Mouse (Mus musculus) cerebral cortex, adult 2 months (tissue): Measurements from ENCODE around the gene Olfr1359.

Experiments used
- WGBS: fragments of 180-500 bp; shearing (Covaris S2); methylation state at CpG from one replicate; pipeline ENCODE4 v1.1.7; 2018; 5-methylcytosine and 5-hydroxymethylcytosine counted together

Gene Olfr1359

DNA sequence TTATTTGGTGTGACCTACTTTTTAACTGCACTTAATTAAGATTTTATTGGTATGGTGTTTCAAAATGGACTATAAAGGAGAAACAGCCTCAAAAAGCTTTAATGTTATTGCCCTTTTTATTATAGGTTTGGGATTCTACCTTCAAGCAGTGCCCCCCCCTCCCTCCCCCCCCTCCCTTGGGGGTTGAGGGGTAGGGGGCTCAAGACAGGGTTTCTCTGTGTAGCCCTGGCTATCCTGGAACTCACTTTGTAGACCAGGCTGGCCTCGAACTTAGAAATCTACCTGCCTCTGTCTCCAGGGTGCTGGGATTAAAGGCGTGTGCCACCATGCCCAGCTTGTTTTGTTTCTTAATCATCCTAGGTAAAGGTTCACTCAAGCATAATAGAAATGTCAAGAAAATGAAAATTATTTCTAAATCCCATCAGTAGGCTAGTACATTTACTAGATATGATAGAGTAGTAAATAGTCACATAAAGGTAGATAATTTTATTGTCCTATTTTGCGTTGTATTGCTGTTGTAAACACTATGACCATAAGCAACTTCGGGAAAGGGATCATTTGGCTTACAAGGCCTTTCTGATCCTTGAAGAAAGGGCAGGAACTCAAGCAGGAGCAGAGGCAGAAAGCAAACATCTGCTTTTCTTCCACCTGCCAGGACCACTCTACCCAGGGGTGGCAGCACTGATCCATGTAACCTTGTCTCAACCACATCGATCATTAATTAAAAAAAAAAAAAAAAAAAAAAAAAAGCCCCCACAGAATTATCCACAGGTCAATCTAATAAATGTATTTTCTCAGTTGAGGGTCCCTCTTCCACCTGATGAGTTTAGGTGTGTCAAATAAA lies 25.3 kb downstream of the Olfr1359 start:
- WGBS: 39% methylated on average over 5 of the region's 5 CpGs

GRCm38 (mm10) chr13:21727948-21728572 lies 30.1 kb downstream of the Olfr1359 start:
- 65% methylated on average over 11 of the region's 11 CpGs for WGBS

DNA sequence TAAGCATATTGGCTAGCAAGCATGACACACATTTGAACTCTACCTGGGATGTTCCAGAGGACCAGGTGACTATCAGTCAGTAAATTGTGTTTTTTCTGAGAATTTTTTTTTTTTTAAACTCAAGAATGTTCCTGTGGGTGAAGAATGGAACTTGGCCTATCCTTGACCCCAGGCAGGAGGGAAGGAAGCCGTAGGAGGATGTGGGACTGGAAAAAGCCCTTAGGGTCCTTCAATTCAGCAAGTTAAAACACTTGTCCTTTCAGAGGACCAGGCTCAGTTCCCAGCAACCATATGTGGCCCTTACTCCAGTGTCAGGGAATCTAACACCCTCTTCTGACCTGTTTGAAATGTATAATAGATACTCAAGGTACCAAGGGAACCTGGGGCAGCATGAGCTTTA lies 31.6 kb downstream of the Olfr1359 start:
- WGBS: 81% methylated on average over 1 of the region's 1 CpGs

GRCm38 (mm10) chr13:21733466-21733865 lies 35.6 kb downstream of the Olfr1359 start:
- WGBS: 68% methylated on average over 5 of the region's 5 CpGs

DNA sequence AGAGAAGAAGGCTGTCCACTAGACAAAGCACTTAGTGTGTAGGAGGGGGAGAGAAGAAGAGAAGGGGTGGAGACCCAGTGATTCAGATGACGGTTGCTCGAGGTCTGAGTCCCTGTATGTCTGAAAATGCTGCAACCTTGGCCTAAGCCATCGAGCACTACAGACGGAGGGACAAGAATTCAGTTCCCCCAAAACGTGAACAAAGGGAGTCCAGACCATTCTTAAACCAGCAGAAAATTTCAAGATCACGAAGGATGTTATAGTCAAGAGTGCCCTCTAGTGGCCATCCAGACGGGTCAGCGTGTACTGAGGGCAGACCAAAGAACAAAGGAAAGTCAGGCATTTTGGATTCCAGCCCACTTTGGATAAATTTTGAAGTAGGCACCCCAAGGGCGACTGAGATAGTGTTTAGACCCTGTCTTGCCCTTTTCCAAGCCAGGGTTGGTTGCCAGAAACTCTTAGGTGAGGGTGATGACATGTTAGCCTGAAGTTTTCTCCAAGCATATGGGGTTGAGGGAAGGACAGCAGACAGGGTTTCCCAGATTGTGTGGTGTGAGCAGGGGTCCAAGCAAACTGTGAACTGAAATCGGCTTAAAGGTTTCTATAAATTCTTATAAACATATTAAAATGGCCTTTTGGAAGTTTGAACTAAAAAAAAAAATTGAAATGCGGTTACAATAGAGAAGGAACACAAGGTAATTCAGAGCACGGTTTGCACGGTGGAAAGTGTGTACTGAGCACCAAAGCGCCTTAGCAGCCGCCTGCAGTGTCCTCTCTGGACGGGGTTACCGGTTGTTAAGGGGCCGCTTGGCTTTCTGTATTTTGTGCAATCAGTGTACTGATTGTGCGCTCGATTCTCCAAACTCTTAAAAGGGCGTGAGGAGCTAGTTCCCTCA lies 36.3 kb downstream of the Olfr1359 start:
- under 1% methylated on average over 21 of the region's 21 CpGs for WGBS

DNA sequence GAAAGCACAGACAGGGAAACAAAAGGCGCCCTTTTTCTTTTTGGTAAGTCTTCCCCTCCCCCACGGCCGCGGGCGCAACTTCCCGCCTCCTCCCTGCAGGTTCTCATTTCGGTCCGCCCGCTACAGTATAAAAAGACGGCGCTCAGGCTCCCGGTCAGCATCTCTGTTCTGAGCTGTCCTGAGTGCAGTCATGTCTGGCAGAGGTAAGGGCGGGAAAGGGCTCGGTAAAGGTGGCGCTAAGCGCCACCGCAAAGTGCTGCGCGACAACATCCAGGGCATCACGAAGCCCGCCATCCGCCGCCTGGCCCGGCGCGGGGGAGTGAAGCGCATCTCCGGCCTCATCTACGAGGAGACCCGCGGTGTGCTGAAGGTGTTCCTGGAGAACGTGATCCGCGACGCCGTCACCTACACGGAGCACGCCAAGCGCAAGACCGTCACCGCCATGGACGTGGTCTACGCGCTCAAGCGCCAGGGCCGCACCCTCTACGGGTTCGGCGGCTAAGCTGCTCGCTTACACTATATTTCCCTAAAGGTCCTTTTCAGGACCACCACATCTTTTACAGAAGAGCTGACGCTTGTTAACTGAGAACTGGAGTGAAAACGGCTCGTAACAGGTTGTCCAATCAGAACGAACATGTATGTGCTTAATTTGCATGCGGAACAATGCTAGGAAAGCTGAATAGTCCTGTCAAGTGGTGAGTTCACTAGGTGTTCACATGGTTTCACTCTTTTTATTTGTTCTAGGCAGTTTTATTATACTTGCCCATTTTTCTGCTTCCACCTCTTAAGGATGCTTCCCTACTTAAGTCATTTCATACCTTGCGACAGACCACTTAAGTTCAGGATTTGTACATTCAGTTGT lies 37.2 kb downstream of the Olfr1359 start, which contains the start of gene Hist1h4j:
Gene Hist1h4j, plus strand, starts transcription at position 159 of the 862 bp plus-strand sequence.
- WGBS: under 1% methylated on average over 51 of the region's 56 CpGs

GRCm38 (mm10) chr13:21745006-21745405 lies 47.1 kb downstream of the Olfr1359 start:
- 93% methylated on average over 1 of the region's 1 CpGs for WGBS

GRCm38 (mm10) chr13:21749387-21750158 lies 51.7 kb downstream of the Olfr1359 start:
- 12% methylated on average over 5 of the region's 5 CpGs for WGBS

DNA sequence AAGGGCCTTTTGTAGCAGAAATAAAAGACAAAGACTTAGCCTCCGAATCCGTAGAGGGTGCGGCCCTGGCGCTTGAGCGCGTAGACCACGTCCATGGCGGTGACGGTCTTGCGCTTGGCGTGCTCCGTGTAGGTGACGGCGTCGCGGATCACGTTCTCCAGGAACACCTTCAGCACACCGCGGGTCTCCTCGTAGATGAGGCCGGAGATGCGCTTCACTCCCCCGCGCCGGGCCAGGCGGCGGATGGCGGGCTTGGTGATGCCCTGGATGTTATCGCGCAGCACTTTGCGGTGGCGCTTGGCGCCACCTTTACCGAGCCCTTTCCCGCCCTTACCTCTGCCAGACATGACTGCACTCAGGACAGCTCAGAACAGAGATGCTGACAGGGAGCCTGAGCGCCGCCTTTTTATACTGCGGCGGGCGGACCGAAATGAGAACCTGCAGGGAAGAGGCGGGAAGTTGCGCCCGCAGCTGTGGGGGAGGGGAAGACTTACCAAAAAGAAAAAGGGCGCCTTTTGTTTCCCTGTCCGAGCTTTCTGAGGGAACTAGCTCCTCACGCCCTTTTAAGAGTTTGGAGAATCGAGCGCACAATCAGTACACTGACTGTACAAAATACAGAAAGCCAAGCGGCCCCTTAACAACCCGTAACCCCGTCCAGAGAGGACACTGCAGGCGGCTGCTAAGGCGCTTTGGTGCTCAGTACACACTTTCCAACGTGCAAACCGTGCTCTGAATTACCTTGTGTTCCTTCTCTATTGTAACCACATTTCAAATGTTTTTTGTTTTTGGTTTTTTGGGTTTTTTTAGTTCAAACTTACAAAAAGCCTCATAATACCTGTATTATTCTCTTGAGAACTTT lies 52.5 kb downstream of the Olfr1359 start, which contains the start of gene Hist1h4k:
Gene Hist1h4k, minus strand, starts transcription at position 347 of the 859 bp plus-strand sequence.
- under 1% methylated on average over 47 of the region's 56 CpGs for WGBS

DNA sequence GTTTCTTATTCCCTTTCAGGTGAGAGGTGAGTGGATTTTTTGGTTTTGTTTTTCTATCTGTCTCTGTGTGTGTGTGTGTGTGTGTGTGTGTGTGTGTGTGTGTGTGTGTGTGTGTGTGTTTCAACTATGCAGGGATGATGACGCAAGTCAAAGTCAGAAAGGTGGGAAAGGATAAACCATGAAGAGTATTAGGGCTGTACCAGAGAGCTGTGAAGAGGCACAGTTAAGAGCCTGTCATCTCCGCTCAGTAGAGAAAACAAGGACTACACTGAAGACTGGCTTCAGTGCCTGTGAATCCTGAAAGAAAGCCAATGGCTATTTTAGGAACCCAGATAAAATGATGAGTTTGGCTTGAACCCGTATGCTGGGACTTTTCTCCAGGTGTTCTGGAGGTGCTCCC lies 53.9 kb downstream of the Olfr1359 start:
- WGBS: 73% methylated on average over 3 of the region's 3 CpGs

DNA sequence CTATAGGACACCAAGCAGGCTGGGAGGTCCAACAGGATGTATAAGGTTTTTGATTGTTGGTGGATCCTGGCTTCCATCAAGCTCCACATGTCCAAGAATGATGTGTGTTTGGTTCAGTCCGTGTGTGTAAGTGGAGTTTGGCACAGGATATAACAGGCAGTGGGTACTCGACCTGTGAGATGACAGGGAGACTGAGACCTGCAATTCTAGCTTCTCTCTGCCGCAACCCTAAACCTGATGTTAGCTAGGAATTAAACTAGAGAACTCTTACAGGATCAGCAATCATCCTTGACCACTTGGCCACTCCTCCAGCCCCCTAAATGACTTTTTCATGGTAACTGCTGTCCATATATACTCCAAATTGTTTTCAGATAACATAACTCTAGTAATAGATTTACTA lies 54.4 kb downstream of the Olfr1359 start:
- WGBS: 49% methylated on average over 3 of the region's 3 CpGs

- 5% methylated on average over 10 of the region's 10 CpGs for WGBS
These were observed 55.2 kb downstream of the Olfr1359 start for GRCm38 (mm10) chr13:21753051-21753523.

DNA sequence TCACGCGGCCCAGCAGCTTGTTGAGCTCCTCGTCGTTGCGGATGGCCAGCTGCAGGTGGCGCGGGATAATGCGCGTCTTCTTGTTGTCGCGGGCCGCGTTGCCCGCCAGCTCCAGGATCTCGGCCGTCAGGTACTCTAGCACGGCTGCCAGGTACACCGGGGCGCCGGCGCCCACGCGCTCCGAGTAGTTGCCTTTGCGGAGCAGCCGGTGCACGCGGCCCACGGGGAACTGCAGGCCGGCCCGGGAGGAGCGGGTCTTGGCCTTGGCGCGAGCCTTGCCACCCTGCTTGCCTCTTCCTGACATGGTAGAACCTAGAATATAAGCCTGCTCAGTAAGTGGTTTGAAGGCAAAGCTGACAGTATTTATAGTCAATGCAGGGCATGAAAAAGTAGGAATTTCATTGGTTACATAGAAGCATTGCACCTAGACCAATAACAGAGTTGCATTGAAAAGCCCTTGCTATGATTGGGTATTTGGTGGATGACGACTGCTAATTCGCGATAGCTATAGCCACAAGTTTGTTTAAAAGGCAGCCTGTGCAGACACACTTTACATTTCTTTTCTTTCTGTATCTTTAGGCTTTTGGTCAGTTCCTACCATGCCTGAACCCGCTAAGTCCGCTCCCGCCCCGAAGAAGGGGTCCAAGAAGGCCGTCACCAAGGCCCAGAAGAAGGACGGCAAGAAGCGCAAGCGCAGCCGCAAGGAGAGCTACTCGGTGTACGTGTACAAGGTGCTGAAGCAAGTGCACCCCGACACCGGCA lies 55.8 kb downstream of the Olfr1359 start, which contains the start of the genes Hist1h2ak and Hist1h2bn:
Gene Hist1h2ak, minus strand, starts transcription at position 304 of the 762 bp plus-strand sequence.
Gene Hist1h2bn, plus strand, starts transcription at position 600 of the 762 bp plus-strand sequence.
- 1% methylated on average over 48 of the region's 50 CpGs for WGBS

DNA sequence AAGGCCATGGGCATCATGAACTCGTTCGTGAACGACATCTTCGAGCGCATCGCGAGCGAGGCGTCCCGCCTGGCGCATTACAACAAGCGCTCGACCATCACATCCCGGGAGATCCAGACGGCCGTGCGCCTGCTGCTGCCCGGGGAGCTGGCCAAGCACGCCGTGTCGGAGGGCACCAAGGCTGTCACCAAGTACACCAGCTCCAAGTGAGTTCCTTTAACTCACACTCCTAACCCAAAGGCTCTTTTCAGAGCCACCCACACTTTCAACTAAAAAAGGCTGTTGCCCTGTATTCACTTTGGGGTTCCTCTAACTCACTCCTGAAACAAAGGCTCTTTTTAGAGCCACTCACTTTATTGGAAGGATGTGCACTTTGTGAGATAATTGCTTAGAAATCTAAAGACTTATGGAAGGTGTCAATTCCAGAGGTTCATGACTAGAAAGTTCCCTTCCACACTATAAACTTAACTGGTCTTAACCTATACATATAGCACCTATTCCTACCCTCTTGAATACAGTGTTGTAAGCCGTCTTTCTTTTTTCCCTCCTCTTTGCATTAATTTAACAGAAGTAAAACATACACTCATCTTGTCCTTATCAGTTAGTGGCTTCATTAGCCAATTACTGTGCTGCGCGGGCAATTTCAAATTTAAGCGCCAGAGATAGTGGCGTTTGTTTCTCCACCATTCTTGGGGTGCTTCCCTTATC lies 56.5 kb downstream of the Olfr1359 start:
- under 1% methylated on average over 15 of the region's 26 CpGs for WGBS

GRCm38 (mm10) chr13:21755707-21756106 lies 57.8 kb downstream of the Olfr1359 start:
- 49% methylated on average over 1 of the region's 1 CpGs for WGBS
